Mouse (Mus musculus) CH12.LX (cell line): ENCODE measurements around the gene Nup155. TPM values are rescaled to one million over a fixed set of nuclear protein-coding genes. Genes with fewer than 3 reads are reported as not detected.
"Not testable (repeated sequence)": the region's sequence is repeated elsewhere in the genome, so short reads cannot be mapped to it uniquely, and the experiment has no call there.

Experiments
- DNase-seq: peaks from one replicate; pipeline ENCODE4 v3.0.0-alpha.2; 2013; ENCODE audit errors: extremely low read depth
- H3K27ac ChIP-seq: 2 replicates; pipeline ENCODE4 v1.5.1; 2012; ENCODE audit warnings: low read depth, mild to moderate bottlenecking, control low read depth, moderate library complexity; ENCODE audit not compliant: insufficient read depth
- H3K27me3 ChIP-seq: replicated peaks from 2 replicates; pipeline ENCODE3; 2012; ENCODE audit warnings: inconsistent platforms
- H3K36me3 ChIP-seq, 2 experiments: replicated peaks in 1 of 2; 2 replicates each; pipeline versions ENCODE3 to v1.6.1; 2012; ENCODE audit warnings: inconsistent platforms in 1 of 2, low read length in 1 of 2, mild to moderate bottlenecking in 1 of 2, mixed read lengths in 1 of 2, moderate library complexity in 1 of 2; ENCODE audit not compliant: control insufficient read depth in 1 of 2, insufficient read depth in 1 of 2
- H3K4me1 ChIP-seq, 2 experiments: 2 replicates each; pipeline ENCODE4 v1.6.1; 2012; ENCODE audit warnings: inconsistent platforms in 1 of 2, moderate library complexity in 1 of 2; ENCODE audit not compliant: insufficient read depth in 2 of 2, control insufficient read depth in 1 of 2
- H3K4me2 ChIP-seq: 2 replicates; pipeline ENCODE4 v1.6.1; 2012; ENCODE audit warnings: low read depth, mild to moderate bottlenecking, control low read depth; ENCODE audit not compliant: poor library complexity, insufficient read depth, severe bottlenecking
- H3K4me3 ChIP-seq, 3 experiments: fragments of 150-350 bp in 1 of 3; sonication (generic) in 1 of 3; replicated peaks in 1 of 3; 2 replicates each; pipeline versions ENCODE3 to v1.5.1; 2011 to 2012; ENCODE audit warnings: low read depth in 2 of 3, low read length in 2 of 3, mild to moderate bottlenecking in 2 of 3, moderate library complexity in 2 of 3, control low read depth in 1 of 3, improper control_type of control experiment in 1 of 3, inconsistent platforms in 1 of 3, mixed read lengths in 1 of 3; ENCODE audit not compliant: poor library complexity in 1 of 3
- H3K79me2 ChIP-seq: replicated peaks from 2 replicates; pipeline ENCODE4 v1.6.1; 2012; ENCODE audit warnings: mild to moderate bottlenecking, moderate library complexity; ENCODE audit not compliant: control insufficient read depth, poor library complexity, insufficient read depth, severe bottlenecking; ENCODE audit errors: extremely low read depth
- H3K9ac ChIP-seq: 2 replicates; pipeline ENCODE4 v1.6.1; 2012; ENCODE audit warnings: low read depth, mild to moderate bottlenecking, control low read depth, moderate library complexity; ENCODE audit not compliant: insufficient read depth
- H3K9me3 ChIP-seq: replicated peaks from 2 replicates; pipeline ENCODE3; 2012; ENCODE audit warnings: low read length, inconsistent platforms, mixed read lengths
- BHLHE40 ChIP-seq: IDR thresholded peaks from 2 replicates; pipeline ENCODE4 v1.6.1; 2011; ENCODE audit warnings: mild to moderate bottlenecking, low read depth, low read length, improper control_type of control experiment
- CHD1 ChIP-seq: IDR thresholded peaks from 2 replicates; pipeline ENCODE4 v1.6.1; 2012; ENCODE audit warnings: low read depth, low read length, improper control_type of control experiment, inconsistent platforms
- E2F4 ChIP-seq: IDR thresholded peaks from 2 replicates; pipeline ENCODE4 v1.6.1; 2011; ENCODE audit warnings: low read depth, low read length, improper control_type of control experiment; ENCODE audit not compliant: insufficient replicate concordance
- ELF1 ChIP-seq: IDR thresholded peaks from 2 replicates; pipeline ENCODE4 v1.6.1; 2014; ENCODE audit warnings: low read depth, mild to moderate bottlenecking, inconsistent platforms, low read length, improper control_type of control experiment
- ETS1 ChIP-seq: conservative IDR thresholded peaks from 2 replicates; pipeline ENCODE4 v1.6.1; 2012; ENCODE audit warnings: low read depth, mild to moderate bottlenecking, inconsistent platforms, low read length, improper control_type of control experiment, moderate library complexity
- JUND ChIP-seq: conservative IDR thresholded peaks from 2 replicates; pipeline ENCODE4 v1.6.1; 2011; ENCODE audit warnings: low read depth, low read length, improper control_type of control experiment
- MAX ChIP-seq: IDR thresholded peaks from 2 replicates; pipeline ENCODE4 v1.6.1; 2011; ENCODE audit warnings: low read length, improper control_type of control experiment
- MAZ ChIP-seq: IDR thresholded peaks from 2 replicates; pipeline ENCODE4 v1.6.1; 2012; ENCODE audit warnings: low read depth, mild to moderate bottlenecking, inconsistent platforms, low read length, improper control_type of control experiment, moderate library complexity
- MXI1 ChIP-seq: IDR thresholded peaks from 2 replicates; pipeline ENCODE4 v1.6.1; 2011; ENCODE audit warnings: mild to moderate bottlenecking, low read depth, low read length, improper control_type of control experiment
- MYC ChIP-seq: IDR thresholded peaks from 2 replicates; pipeline ENCODE4 v1.6.1; 2011; ENCODE audit warnings: low read depth, mild to moderate bottlenecking, improper control_type of control experiment, low read length
- NRF1 ChIP-seq: IDR thresholded peaks from 2 replicates; pipeline ENCODE4 v1.6.1; 2014; ENCODE audit warnings: low read depth, mild to moderate bottlenecking, inconsistent platforms, low read length, improper control_type of control experiment, moderate library complexity
- POLR2A ChIP-seq: IDR thresholded peaks from 2 replicates; pipeline ENCODE4 v1.6.1; 2011; ENCODE audit warnings: low read depth, mild to moderate bottlenecking, improper control_type of control experiment, low read length
- RCOR1 ChIP-seq: conservative IDR thresholded peaks from 2 replicates; pipeline ENCODE4 v1.6.1; 2012; ENCODE audit warnings: low read depth, mild to moderate bottlenecking, inconsistent platforms, low read length, improper control_type of control experiment
- SIN3A ChIP-seq: IDR thresholded peaks from 2 replicates; pipeline ENCODE4 v1.6.1; 2012; ENCODE audit warnings: low read length, improper control_type of control experiment, inconsistent platforms
- TCF12 ChIP-seq: IDR thresholded peaks from 2 replicates; pipeline ENCODE4 v1.6.1; 2014; ENCODE audit warnings: low read depth, mild to moderate bottlenecking, inconsistent platforms, low read length, improper control_type of control experiment
- dilution Hi-C: fragments of 300-500 bp; cut with MboI; formaldehyde crosslinking; loops from 2 replicates; pipeline ENCODE4 v1.14.3; 2020; ENCODE audit warnings: low sequenced_read_pairs; ENCODE audit not compliant: extremely low pct_unique_long_range_greater_than_20kb, extremely low pct_ligation_motif_present
- in situ Hi-C: fragments of 300-500 bp; cut with MboI; formaldehyde crosslinking; loops from 3 replicates; pipeline ENCODE4 v1.14.3; 2019; ENCODE audit warnings: low sequenced_read_pairs, low pct_ligation_motif_present, low pct_unique_long_range_greater_than_20kb, mixed read lengths
- polyA plus RNA-seq: library from polyadenylated mRNA; unstranded; fragments of >175 nt; gene quantifications from 2 replicates; pipeline ENCODE4 v1.2.1, GENCODE M21; 2012; ENCODE audit warnings: low read depth; ENCODE audit not compliant: insufficient read length
- total RNA-seq, 2 experiments: library from RNA; depleted of rRNA; stranded (reverse); fragments of 300-350 nt in 1 of 2; fragments of >200 nt in 1 of 2; gene quantifications; 2 replicates each; pipeline ENCODE4 v1.2.3; 2012 to 2014

The Nup155 gene
- total and polyA plus RNA-seq, 3 experiments: 37.4 to 45.0 (median 42.3) TPM

GRCm38 (mm10) chr15:8101975-8102542 lies 7.0 kb upstream of the Nup155 start:
- dilution Hi-C loops: not testable (repeated sequence)
- in situ Hi-C loops: loop anchor here (25.0 kb wide), 1 partner anchor 510 kb away; no protein-coding TSS in a partner anchor

DNA sequence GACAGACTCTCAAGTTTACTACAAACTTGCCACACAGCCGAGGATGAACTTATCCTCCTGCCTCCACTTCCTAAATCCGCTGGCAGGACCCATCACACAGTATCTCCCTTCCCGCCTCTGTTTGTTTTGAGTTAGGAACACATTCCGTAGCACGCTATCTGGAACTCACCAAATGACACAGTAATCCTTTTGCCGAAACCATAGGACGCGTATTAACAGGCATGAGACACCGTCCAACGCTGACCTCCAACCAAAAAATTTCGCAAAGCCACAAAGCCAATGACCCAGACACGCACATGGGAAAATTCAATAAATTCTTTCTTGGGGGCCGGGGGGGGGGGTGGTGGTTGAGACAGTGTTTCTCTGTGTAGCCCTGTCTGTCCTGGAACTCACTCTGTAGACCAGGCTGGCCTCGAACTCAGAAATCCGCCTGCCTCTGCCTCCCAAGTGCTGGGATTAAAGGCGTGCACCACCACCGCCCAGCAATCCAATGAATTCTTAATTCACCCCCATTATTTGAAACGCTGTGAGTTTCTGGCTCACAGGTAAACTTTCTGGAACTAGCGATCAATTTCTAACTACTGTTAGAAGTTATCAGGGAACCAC lies 610 bp upstream of the Nup155 start:
- no peak overlapping the region for H3K27ac ChIP-seq
- H3K9ac ChIP-seq: peak overlapping the region; percentile 89
- H3K36me3 ChIP-seq: peaks cover 19 to 28% of the 10 kb centered on the region in 2 experiments
- no peaks in the 10 kb centered on the region for H3K9me3 ChIP-seq
- dilution Hi-C loops (no loop called here), in situ Hi-C loops (loop anchor here (25.0 kb wide), 1 partner anchor 504 kb away; no protein-coding TSS in a partner anchor)
- no peak for DNase-seq
- peak overlapping the region; percentile 70 to 93 (median 79) for H3K4me3 ChIP-seq
- H3K4me2 ChIP-seq: peak overlapping the region; percentile 72
- no peak for TF ChIP-seq JUND
- peak; percentile 22; the same call in 1 of the 2 replicates for TF ChIP-seq POLR2A
- TF ChIP-seq MAZ: no peak
- TF ChIP-seq, all 38 proteins: peak for 1
- H3K4me1 ChIP-seq: peaks cover 8 to 25% of the 10 kb centered on the region in 2 experiments; a peak in 3 of 4 replicates
- H3K27me3 ChIP-seq: no peaks in the 10 kb centered on the region
- H3K79me2 ChIP-seq: peaks cover 45% of the 10 kb centered on the region

More at GRCm38 (mm10) chr15:8101975-8102542, 7.0 kb upstream of the Nup155 start:
- not testable (repeated sequence) for H3K9me3 ChIP-seq, H3K27me3 ChIP-seq, H3K36me3 ChIP-seq
- H3K4me3 ChIP-seq: peak overlapping the region; percentile 59 to 84 (median 81)
- H3K27ac ChIP-seq: peak overlapping the region; percentile 65
- peak overlapping the region; percentile 29 for H3K4me2 ChIP-seq
- TF ChIP-seq NRF1 (peak; percentile 52), MYC (0 out of 2 replicates have a peak, but pooled peaks have one; percentile 50), ETS1 (peak; percentile 37; the same call in 1 of the 2 replicates), SIN3A (peak; percentile 65; the same call in 1 of the 2 replicates)
- DNase-seq: peak; percentile 69
- peaks cover 26% of the 10 kb centered on the region for H3K79me2 ChIP-seq
- peak overlapping the region; percentile 96 for H3K9ac ChIP-seq
- H3K4me1 ChIP-seq: peaks cover 2 to 11% of the 10 kb centered on the region in 2 experiments; a peak in 3 of 4 replicates

DNA sequence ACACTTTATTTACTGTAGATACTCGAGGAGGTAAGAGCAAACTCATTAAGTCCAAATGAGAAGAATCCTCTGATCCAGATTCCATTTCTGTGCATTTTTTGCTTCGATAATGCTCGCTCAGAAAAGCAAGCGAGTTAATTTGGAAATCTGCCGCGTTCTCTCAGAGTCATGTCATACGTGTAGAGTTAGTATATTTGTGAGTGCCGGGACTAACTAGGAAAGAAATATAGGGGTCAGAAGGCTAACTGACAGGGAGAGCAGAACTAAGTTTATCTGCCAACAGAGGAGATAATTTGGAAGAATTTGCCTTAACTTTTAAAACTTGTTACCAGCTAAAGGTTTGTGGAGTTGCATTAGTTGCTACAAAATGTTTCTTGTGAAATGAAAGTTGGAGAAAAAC lies 709 bp downstream of the Nup155 start:
- no peak for DNase-seq
- peak overlapping the region; percentile 99 for H3K4me2 ChIP-seq
- peaks cover 26 to 37% of the 10 kb centered on the region in 2 experiments for H3K36me3 ChIP-seq
- no peaks in the 10 kb centered on the region for H3K9me3 ChIP-seq
- H3K27me3 ChIP-seq: no peaks in the 10 kb centered on the region
- peak overlapping the region; percentile 89 for H3K9ac ChIP-seq
- H3K79me2 ChIP-seq: peaks cover 43% of the 10 kb centered on the region
- H3K4me1 ChIP-seq: peaks cover 7 to 22% of the 10 kb centered on the region in 2 experiments; a peak in 3 of 4 replicates
- H3K27ac ChIP-seq: no peak overlapping the region
- dilution Hi-C loops: no loop called here
- H3K4me3 ChIP-seq: peak overlapping the region; percentile 79 to 99 (median 93)
- in situ Hi-C loops: loop anchor here (25.0 kb wide), 1 partner anchor 503 kb away; no protein-coding TSS in a partner anchor
- no peak for TF ChIP-seq JUND
- TF ChIP-seq RCOR1: no peak
- TF ChIP-seq CHD1: no peak
- TF ChIP-seq E2F4: no peak
- no peak for TF ChIP-seq MXI1
- no peak for TF ChIP-seq TCF12
- TF ChIP-seq ELF1: no peak
- TF ChIP-seq POLR2A: no peak
- no peak for TF ChIP-seq NRF1
- no peak for TF ChIP-seq MAZ
- TF ChIP-seq BHLHE40: no peak
- no peak for TF ChIP-seq MAX
